Mouse (Mus musculus) mouse embryonic stem cell (cell line): ENCODE data around the gene Serpina3m.
"Not testable (repeated sequence)": the region's sequence is repeated elsewhere in the genome, so short reads cannot be mapped to it uniquely, and the experiment has no call there.

Experiments used
- in situ Hi-C, 2 experiments: fragments of 300-500 bp; cut with MboI; formaldehyde crosslinking; loops; 1 replicate in 1 of 2; 3 replicates in 1 of 2; pipeline ENCODE4 v1.14.3; 2019 to 2020; ENCODE audit warnings: low sequenced_read_pairs in 2 of 2, low pct_unique_long_range_greater_than_20kb in 1 of 2, mixed read lengths in 1 of 2; ENCODE audit not compliant: unreplicated experiment in 1 of 2

The Serpina3m gene

GRCm38 (mm10) chr12:104379856-104380255 lies 41.6 kb downstream of the Serpina3m start:
- in situ Hi-C loops, result no loop called here

DNA sequence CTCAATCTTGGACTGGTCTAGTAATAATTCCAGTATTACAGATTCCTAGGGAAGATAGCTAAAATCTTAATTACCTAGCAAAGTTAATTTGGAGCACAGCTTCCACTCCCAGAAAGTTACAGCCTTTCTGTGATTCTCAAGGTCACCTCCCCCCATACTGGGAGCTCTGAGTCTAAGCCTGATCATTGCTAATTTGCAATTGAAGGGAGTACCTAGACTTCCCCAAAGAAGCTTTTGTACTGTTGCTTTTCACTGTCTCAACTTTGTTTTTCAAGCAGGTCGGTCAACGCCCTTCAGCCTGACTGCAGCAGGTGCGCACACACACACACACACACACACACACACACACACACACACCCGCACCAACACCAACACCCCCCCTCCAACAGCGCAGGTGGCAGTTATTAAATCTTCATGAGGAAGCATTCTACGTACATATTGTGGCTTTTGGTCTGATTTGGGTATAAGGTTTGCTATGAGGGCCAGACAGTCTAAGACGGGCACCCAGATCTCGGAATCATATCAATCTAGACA lies 42.9 kb downstream of the Serpina3m start:
- in situ Hi-C loops, result not testable (repeated sequence)

DNA sequence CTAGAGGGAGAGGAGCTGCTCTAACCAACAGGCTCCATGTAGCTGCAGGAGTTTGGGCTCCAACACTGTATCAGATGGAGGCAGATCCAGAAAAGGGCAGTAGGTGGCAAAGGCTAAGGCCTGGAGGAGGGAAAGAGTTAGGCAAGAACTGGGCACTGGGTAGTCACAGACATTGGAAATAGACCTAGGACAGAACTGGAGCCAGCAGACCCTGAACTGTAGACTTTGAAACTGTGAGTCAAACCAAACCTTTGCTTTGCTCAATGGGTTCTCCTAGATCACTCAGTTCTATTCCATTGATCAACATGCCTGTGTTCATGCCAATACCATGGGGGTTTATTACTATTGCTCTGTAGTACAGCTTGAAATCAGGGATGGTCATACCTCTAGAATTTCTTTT lies 47.7 kb downstream of the Serpina3m start:
- in situ Hi-C loops, result loop anchor here in 1 of 2 experiments (5.0 kb wide), 1 partner anchor 49 kb away; the partner anchor contains the start of genes Serpina3k and Serpina3m

DNA sequence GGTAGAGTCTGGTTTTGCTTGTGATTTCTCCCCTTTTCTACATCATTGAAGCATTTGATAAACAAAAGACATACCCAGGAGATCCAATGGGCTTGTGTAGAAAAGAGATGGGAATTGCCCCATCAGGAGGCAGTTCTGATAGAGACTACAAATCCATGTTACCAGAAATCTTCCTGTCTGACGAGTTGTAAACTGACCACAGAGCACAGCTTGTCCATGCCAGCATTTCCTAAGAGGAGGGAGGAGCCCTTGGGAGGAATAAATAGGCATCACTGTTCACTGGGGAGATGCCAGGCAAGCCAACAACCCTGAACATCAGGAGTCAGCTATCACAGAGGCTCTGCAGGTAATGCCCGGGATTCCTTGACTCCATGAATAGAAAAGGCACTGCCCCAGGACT lies 48.6 kb downstream of the Serpina3m start:
- in situ Hi-C loops, result loop anchor here in 1 of 2 experiments (5.0 kb wide), 1 partner anchor 50 kb away; the partner anchor contains the start of genes Serpina3k and Serpina3m

- in situ Hi-C loops, result loop anchor here in 1 of 2 experiments (5.0 kb wide), 1 partner anchor 51 kb away; the partner anchor contains the start of genes Serpina3k and Serpina3m
Observed at GRCm38 (mm10) chr12:104388477-104388876, 50.2 kb downstream of the Serpina3m start.

GRCm38 (mm10) chr12:104391057-104391456 lies 52.8 kb downstream of the Serpina3m start:
- in situ Hi-C loops, result not testable (repeated sequence)

GRCm38 (mm10) chr12:104403968-104404367 lies 65.7 kb downstream of the Serpina3m start:
- in situ Hi-C loops, result loop anchor here in 1 of 2 experiments (25.0 kb wide), 1 partner anchor 342 kb away; no protein-coding TSS in a partner anchor

DNA sequence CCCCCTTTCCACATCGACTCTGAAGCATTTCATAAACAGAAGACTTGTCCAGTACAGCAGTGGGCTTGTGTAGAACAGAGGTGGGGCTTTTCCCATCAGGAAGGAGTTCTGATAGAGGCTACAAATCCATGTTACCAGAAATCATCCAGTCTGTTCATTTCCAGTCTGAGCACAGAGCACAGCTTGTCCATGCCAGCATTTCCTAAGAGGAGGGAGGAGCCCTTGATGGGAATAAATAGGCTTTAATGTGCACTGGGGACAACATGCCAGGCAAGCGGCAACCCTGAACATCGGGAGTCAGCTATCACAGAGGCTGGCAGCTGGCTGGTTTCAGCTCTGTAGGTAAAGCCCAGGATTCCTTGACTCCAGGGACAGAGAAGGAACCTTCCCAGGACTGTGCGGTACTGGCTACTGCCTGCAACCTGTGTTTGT lies 68.2 kb downstream of the Serpina3m start, which contains the start of gene Serpina3n:
Gene Serpina3n (plus strand): TSS at position 276 of the 432 bp plus-strand sequence.
- in situ Hi-C loops, result loop anchor here in 1 of 2 experiments (25.0 kb wide), 1 partner anchor 344 kb away; no protein-coding TSS in a partner anchor

DNA sequence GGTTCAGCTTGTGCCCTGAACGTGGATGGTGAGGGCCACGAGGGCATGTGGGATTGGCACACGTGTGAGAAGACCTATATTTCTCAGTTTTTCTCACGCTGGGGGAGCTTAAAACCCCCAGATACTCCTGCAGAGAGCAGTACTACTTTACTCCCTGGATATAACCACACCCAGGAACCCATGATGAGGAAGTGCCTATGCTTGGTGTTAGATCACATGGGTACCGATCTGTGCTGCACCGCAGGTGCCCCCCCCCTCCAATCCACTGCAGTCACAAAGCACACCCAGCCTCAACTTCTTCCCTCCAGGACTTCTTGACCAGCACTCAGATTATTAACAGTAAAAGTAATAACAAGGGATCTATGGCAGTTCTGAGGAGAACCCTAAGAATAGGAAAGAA lies 74.2 kb downstream of the Serpina3m start:
- in situ Hi-C loops, result loop anchor here (5.0 to 25.0 kb wide), 4 partner anchors 50 to 418 kb away; partner anchors contain the start of gene Serpina3f (in 2 of the 2)

- in situ Hi-C loops, result loop anchor here (5.0 to 25.0 kb wide), 4 partner anchors 52 to 420 kb away; partner anchors contain the start of gene Serpina3f (in 2 of the 2)
Observed at GRCm38 (mm10) chr12:104414576-104414975, 76.3 kb downstream of the Serpina3m start.

- in situ Hi-C loops, result loop anchor here (10.0 to 25.0 kb wide), 3 partner anchors 201 to 421 kb away; partner anchors contain the start of gene Serpina3f (in 2 of the 2)
Observed at GRCm38 (mm10) chr12:104415625-104416315, 77.5 kb downstream of the Serpina3m start.

DNA sequence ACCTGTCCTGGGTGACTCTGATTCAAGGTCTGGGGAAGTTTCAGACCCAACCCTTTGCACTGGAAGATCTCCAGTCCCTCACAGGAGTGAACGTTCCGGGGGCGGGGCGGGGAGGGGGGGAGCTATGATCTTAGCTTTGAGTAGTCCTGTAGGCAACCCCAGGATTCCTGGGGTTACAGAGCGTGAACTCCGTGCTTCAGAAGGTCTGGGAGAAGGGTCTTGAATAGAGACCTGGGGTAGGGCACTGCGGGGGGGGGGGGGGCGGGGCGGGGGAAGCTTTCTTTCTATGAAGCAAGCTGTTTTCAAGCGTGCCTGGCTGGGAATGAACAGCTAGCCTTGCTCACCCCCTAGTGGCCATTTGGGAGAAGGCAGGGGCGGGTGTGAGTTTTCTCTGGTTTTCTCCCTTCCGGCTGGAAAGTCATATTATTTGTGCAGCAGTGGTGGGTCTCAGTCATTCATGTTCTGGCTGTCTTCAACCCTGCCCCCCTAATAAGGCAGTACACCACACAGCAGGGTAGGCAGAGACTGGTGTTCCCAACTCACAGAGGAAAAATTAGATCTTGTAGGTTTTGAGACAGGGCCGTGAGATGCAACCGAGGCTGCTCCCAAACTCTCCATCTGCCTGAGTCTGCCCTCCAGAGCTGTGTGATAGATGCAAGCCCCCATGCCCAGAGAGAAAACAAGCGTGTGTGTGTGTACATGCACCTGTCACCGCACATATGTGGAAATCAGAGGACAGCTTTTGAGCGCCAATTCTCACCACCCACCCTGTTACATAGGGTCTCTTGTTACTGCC lies 80.3 kb downstream of the Serpina3m start:
- in situ Hi-C loops, result loop anchor here (10.0 to 25.0 kb wide), 3 partner anchors 204 to 424 kb away; partner anchors contain the start of gene Serpina3f (in 2 of the 2)

DNA sequence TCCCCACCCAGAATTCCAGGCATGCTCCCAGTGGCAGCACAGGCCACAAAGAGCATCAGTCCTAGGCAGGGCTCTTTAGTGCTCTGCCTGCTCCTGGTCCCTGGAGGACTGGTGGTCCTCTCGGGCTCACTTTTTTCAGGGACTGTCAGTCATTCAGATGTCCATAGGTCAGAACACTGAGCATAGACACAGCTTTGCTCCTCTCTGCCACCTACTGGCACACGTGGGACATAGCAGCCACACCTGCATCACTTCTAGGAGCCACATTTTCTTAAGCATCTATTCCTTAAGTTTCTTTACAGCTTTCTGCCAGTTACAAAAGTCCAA lies 80.8 kb downstream of the Serpina3m start:
- in situ Hi-C loops, result loop anchor here (10.0 to 25.0 kb wide), 3 partner anchors 204 to 424 kb away; partner anchors contain the start of gene Serpina3f (in 2 of the 2)

DNA sequence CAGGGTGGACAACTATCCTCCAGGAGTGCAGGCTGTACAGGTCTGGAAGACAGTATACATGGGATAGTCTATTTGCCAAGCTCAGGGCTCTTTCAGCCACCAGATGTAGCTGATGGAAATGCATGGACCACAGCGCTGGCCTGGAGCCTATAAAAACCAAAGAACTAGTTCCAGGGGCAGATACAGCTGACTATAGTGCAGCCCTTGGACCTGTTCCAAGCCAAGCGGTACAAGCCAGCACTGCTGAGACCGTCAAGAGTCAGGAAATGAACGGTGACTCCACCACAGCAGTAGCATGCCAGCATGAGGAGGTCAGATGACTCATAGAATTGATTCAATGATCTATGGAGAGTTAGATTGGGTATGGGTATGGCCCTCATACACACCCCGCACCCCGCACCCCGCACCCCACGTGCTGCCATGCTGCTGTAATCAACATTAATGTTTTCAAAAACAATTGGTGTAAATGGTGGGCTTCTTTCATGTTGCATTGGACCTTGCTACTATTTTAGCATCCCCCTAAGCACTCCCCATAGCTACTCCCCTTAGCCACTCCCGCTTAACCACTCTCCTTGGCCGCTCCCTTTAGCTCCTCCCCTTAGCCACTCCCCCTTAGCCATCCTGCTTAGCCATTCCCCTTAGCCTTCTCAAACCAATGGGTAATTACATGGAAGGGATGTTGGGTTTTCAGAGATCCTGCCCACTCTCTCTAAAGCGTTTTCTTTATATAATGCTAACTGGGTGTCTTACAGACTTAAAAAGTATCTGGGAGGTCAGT lies 84.5 kb downstream of the Serpina3m start:
- in situ Hi-C loops, result loop anchor here (5.0 to 25.0 kb wide), 3 partner anchors 356 to 428 kb away; no protein-coding TSS in a partner anchor

GRCm38 (mm10) chr12:104425591-104425990 lies 87.3 kb downstream of the Serpina3m start:
- in situ Hi-C loops, result loop anchor here in 1 of 2 experiments (10.0 kb wide), 1 partner anchor 431 kb away; no protein-coding TSS in a partner anchor

GRCm38 (mm10) chr12:104426915-104427314 lies 88.6 kb downstream of the Serpina3m start:
- in situ Hi-C loops, result loop anchor here in 1 of 2 experiments (10.0 kb wide), 1 partner anchor 432 kb away; no protein-coding TSS in a partner anchor

GRCm38 (mm10) chr12:104431359-104431758 lies 93.1 kb downstream of the Serpina3m start:
- in situ Hi-C loops, result loop anchor here (10.0 kb wide), 1 partner anchor 503 kb away; no protein-coding TSS in a partner anchor
